Comparison of ENCODE assay signal across 9 mouse cellular contexts in genomic region chr16:18878091-18878720, GRCm38 (mm10). TPM values are rescaled to one million over a fixed set of nuclear protein-coding genes. Genes with fewer than 3 reads are reported as not detected.
DNase-seq lines count a peak whose midpoint lies in the region; ATAC-seq and TF ChIP-seq lines count a peak whose summit lies in the region.
"Had no signal": no experiment of that assay in that cellular context is flagged by ENCODE, and none has a peak within 500 bp of the region (broad histone marks: within the 10 kb centered on the region; RNA-seq: fewer than 3 reads in every experiment).

No protein-coding gene starts in this region.

- no peak overlapping the region for H3K27ac ChIP-seq in cerebellum, adult 2 months (ENCODE audit: insufficient read depth, low read length)
- H3K27ac ChIP-seq in lung, postnatal 0 days (ENCODE audit: low read length) = peak overlapping the region; percentile 95
- H3K27ac ChIP-seq in hindbrain, postnatal 0 days = peak overlapping the region; percentile 98
- H3K27ac ChIP-seq in midbrain, embryonic 15.5 days = peak overlapping the region; percentile 98

- H3K36me3 ChIP-seq in lung, postnatal 0 days (ENCODE audit: insufficient read depth, low read length) = 0 out of 2 replicates have a peak, but pooled peaks cover 5% of the 10 kb centered on the region
- H3K36me3 ChIP-seq in hindbrain, postnatal 0 days (ENCODE audit: insufficient read depth, low read length) = no peaks in the 10 kb centered on the region; the same call in 1 of the 2 replicates
- peaks cover 9% of the 10 kb centered on the region; the same call in 1 of the 2 replicates for H3K36me3 ChIP-seq in midbrain, embryonic 15.5 days (replicated peaks)

- TF ChIP-seq EP300 in lung, postnatal 0 days (IDR thresholded peaks at IDR 0.05) = no peak

- 9% methylated on average over 20 of the region's 20 CpGs for WGBS in cerebellum, adult 2 months
- 14% methylated on average over 20 of the region's 20 CpGs for WGBS in lung, postnatal 0 days
- WGBS in hindbrain, postnatal 0 days = 22% methylated on average over 20 of the region's 20 CpGs
- 27% methylated on average over 20 of the region's 20 CpGs for WGBS in midbrain, embryonic 15.5 days

- ATAC-seq in lung, postnatal 0 days = no peak
- no peak for ATAC-seq in hindbrain, postnatal 0 days
- ATAC-seq in midbrain, embryonic 15.5 days (replicated peaks) = no peak

- H3K4me3 ChIP-seq in cerebellum, adult 2 months (replicated peaks; ENCODE audit: insufficient read depth, low read depth, low read length) = peak overlapping the region; percentile 73
- peak overlapping the region; percentile 88 for H3K4me3 ChIP-seq in lung, postnatal 0 days (ENCODE audit: low read depth, low read length)
- H3K4me3 ChIP-seq in hindbrain, postnatal 0 days (ENCODE audit: low read length) = peak overlapping the region; percentile 89
- H3K4me3 ChIP-seq in midbrain, embryonic 15.5 days = peak overlapping the region; percentile 99

- DNase-seq in cerebellum, adult 2 months = peak in 1 of 2 experiments; percentile 20
- DNase-seq in cerebellum, postnatal 36 days = no peak
- DNase-seq in lung, postnatal 0 days (ENCODE audit: low spot score) = no peak
- no peak for DNase-seq in lung, postnatal 10 days
- peak; percentile 56 for DNase-seq in hindbrain, postnatal 0 days (ENCODE audit: low spot score)
- no peak for DNase-seq in T-cell, adult 2 months (ENCODE audit: low spot score)
- DNase-seq in urinary bladder, postnatal 4 days (ENCODE audit: low spot score in 2 of 2) = no peak

- peak overlapping the region; percentile 76 for H3K9ac ChIP-seq in lung, postnatal 0 days (replicated peaks; ENCODE audit: low read depth)
- H3K9ac ChIP-seq in hindbrain, postnatal 0 days (replicated peaks; ENCODE audit: low read length) = peak overlapping the region; percentile 97
- H3K9ac ChIP-seq in midbrain, embryonic 15.5 days = peak overlapping the region; percentile 98

- H3K9me3 ChIP-seq in lung, postnatal 0 days (ENCODE audit: low read length) = no peaks in the 10 kb centered on the region
- no peaks in the 10 kb centered on the region for H3K9me3 ChIP-seq in hindbrain, postnatal 0 days (ENCODE audit: low read length)
- H3K9me3 ChIP-seq in midbrain, embryonic 15.5 days = no peaks in the 10 kb centered on the region

- H3K4me1 ChIP-seq in cerebellum, adult 2 months (ENCODE audit: control insufficient read depth, insufficient read depth, low read length) = no peaks in the 10 kb centered on the region
- H3K4me1 ChIP-seq in lung, postnatal 0 days (ENCODE audit: insufficient read depth, low read depth, low read length) = peaks cover 7% of the 10 kb centered on the region; the same call in 1 of the 2 replicates
- H3K4me1 ChIP-seq in hindbrain, postnatal 0 days (ENCODE audit: insufficient read depth, low read length) = peaks cover 7% of the 10 kb centered on the region
- H3K4me1 ChIP-seq in midbrain, embryonic 15.5 days = peaks cover 33% of the 10 kb centered on the region

- H3K4me2 ChIP-seq in lung, postnatal 0 days (replicated peaks; ENCODE audit: low read depth, low read length) = peak overlapping the region; percentile 95
- H3K4me2 ChIP-seq in hindbrain, postnatal 0 days (ENCODE audit: low read depth, low read length) = peak overlapping the region; percentile 80
- peak overlapping the region; percentile 81 for H3K4me2 ChIP-seq in midbrain, embryonic 15.5 days

- no peaks in the 10 kb centered on the region for H3K27me3 ChIP-seq in cerebellum, adult 2 months (ENCODE audit: control insufficient read depth, insufficient read depth, low read length)
- no peaks in the 10 kb centered on the region for H3K27me3 ChIP-seq in lung, postnatal 0 days (replicated peaks; ENCODE audit: insufficient read depth, low read length)
- no peaks in the 10 kb centered on the region for H3K27me3 ChIP-seq in hindbrain, postnatal 0 days (ENCODE audit: insufficient read depth, low read length)
- H3K27me3 ChIP-seq in midbrain, embryonic 15.5 days (replicated peaks) = no peaks in the 10 kb centered on the region

- no peak for TF ChIP-seq CTCF in cerebellum, adult 2 months (IDR thresholded peaks at IDR 0.05; ENCODE audit: borderline replicate concordance, insufficient read depth, low read depth, low read length)
- no peak for TF ChIP-seq CTCF in lung, postnatal 0 days (IDR thresholded peaks at IDR 0.05)
- TF ChIP-seq CTCF in hindbrain, postnatal 0 days (IDR thresholded peaks at IDR 0.05; ENCODE audit: low read depth) = no peak; the same call in 1 of the 2 replicates

- no peak for TF ChIP-seq POLR2A in cerebellum, adult 2 months (IDR thresholded peaks at IDR 0.05; ENCODE audit: borderline replicate concordance, insufficient read depth, low read length)

RNA-seq across cellular contexts. Expression of gene Hira, which starts 1.4 kb away (rescaled TPM):
- polyA plus RNA-seq in cerebellum, adult 2 months (2012; rRNA removed) = 64.4 and 64.7 TPM in 2 replicates
- 7.6 and 8.4 TPM in 2 replicates for polyA plus RNA-seq in lung, postnatal 0 days (2015; fragmentation: Nextera tagmentation; extraction: Ambion mirVana)
- 56.7 and 88.6 TPM in 2 replicates for total RNA-seq in hindbrain, postnatal 0 days (2014; rRNA removed)
- polyA plus RNA-seq in hindbrain, postnatal 0 days (2015; fragmentation: Nextera tagmentation; extraction: Ambion mirVana) = 17.9 and 18.6 TPM in 2 replicates
- polyA plus RNA-seq in midbrain, embryonic 15.5 days (2015; fragmentation: Nextera tagmentation; extraction: Ambion mirVana) = 22.7 and 29.1 TPM in 2 replicates

RNA-seq across cellular contexts. Expression of gene Mrpl40, which starts 1.5 kb away (rescaled TPM):
- polyA plus RNA-seq in cerebellum, adult 2 months (2012; rRNA removed) = 35.7 and 37.6 TPM in 2 replicates
- 55.8 and 56.5 TPM in 2 replicates for polyA plus RNA-seq in lung, postnatal 0 days (2015; fragmentation: Nextera tagmentation; extraction: Ambion mirVana)
- 13.8 and 21.9 TPM in 2 replicates for total RNA-seq in hindbrain, postnatal 0 days (2014; rRNA removed)
- 83.9 and 85.8 TPM in 2 replicates for polyA plus RNA-seq in hindbrain, postnatal 0 days (2015; fragmentation: Nextera tagmentation; extraction: Ambion mirVana)
- polyA plus RNA-seq in midbrain, embryonic 15.5 days (2015; fragmentation: Nextera tagmentation; extraction: Ambion mirVana) = 73.1 and 74.2 TPM in 2 replicates

RNA-seq across cellular contexts. Expression of gene Gm28539, which starts 41.8 kb away (rescaled TPM):
- polyA plus RNA-seq in cerebellum, adult 2 months (2012; rRNA removed) = 0.08 TPM in 1 of 2 replicates, not detected in the other
- polyA plus RNA-seq in lung, postnatal 0 days (2015; fragmentation: Nextera tagmentation; extraction: Ambion mirVana) = not detected in 2 replicates
- total RNA-seq in hindbrain, postnatal 0 days (2014; rRNA removed) = not detected in 2 replicates
- not detected in 2 replicates for polyA plus RNA-seq in hindbrain, postnatal 0 days (2015; fragmentation: Nextera tagmentation; extraction: Ambion mirVana)
- polyA plus RNA-seq in midbrain, embryonic 15.5 days (2015; fragmentation: Nextera tagmentation; extraction: Ambion mirVana) = 0.17 and 0.28 TPM in 2 replicates
- polyA plus RNA-seq: gonadal fat pad, adult 2 months had no signal

RNA-seq across cellular contexts. Expression of gene 2510002D24Rik, which starts 41.8 kb away (rescaled TPM):
- polyA plus RNA-seq in cerebellum, adult 2 months (2012; rRNA removed) = 55.2 and 56.0 TPM in 2 replicates
- 23.7 and 28.9 TPM in 2 replicates for polyA plus RNA-seq in lung, postnatal 0 days (2015; fragmentation: Nextera tagmentation; extraction: Ambion mirVana)
- total RNA-seq in hindbrain, postnatal 0 days (2014; rRNA removed) = 33.4 and 34.1 TPM in 2 replicates
- polyA plus RNA-seq in hindbrain, postnatal 0 days (2015; fragmentation: Nextera tagmentation; extraction: Ambion mirVana) = 50.1 and 52.1 TPM in 2 replicates
- 48.2 and 50.5 TPM in 2 replicates for polyA plus RNA-seq in midbrain, embryonic 15.5 days (2015; fragmentation: Nextera tagmentation; extraction: Ambion mirVana)
